Mouse (Mus musculus) left cerebral cortex, adult 11 months (tissue): ENCODE measurements at regions not wholly inside any gene's neighbourhood (a gene's known extent, or its start where the extent isn't known, plus 50 kb on each side); places are given as distances from the start of the nearest gene placed in this dataset.
"Not testable (repeated sequence)": the region's sequence is repeated elsewhere in the genome, so short reads cannot be mapped to it uniquely, and the experiment has no call there.

ENCODE experiments used
- DNase-seq: peaks from one replicate; pipeline ENCODE4 v3.0.0; 2022; ENCODE audit warnings: low spot score

DNA sequence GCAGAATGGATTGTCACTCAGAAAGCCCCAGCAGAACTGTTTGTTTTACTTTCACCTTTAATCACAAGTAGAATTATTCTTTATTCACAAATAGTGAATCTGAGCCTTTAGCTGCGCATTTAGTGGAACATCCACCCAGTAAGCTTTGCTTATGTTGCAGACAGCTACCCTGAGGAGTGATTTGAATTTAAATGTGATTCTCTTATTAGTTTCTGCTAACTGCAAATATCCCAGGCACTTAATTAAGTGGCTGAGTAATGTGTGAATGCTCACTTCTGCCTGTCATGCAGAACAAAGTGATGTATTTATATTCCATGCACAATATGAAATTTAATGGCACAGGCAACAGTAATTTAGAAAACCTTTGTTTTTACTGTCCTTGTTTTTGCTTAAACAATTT is 344.4 kb upstream of the Nova1 start:
- no peak for DNase-seq

DNA sequence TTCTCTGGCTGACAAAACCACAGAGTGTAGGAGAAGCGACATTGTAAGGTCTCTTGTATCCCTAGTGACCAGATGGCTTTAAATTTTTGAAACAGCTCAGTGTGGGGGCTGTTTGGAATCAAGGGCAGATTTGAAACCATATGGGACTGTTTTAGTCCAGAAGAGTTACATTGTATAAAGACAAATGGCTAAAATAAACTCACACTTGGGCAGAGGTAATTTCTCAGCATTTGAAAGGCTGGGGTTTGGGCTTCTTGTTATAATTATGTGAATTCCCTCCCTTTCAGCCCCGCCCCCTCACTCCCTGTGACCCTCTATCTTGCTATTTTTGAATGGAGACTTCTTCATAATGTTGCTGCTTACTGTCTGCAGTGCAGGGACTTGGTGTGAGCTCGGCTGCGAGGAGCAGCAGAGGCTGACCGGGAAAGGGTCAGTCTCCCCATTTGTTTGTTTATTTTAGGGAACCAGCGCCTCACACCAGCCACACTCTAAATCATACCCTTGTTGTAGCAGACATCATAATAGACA is 344.0 kb upstream of the Nova1 start:
- DNase-seq: no peak

DNA sequence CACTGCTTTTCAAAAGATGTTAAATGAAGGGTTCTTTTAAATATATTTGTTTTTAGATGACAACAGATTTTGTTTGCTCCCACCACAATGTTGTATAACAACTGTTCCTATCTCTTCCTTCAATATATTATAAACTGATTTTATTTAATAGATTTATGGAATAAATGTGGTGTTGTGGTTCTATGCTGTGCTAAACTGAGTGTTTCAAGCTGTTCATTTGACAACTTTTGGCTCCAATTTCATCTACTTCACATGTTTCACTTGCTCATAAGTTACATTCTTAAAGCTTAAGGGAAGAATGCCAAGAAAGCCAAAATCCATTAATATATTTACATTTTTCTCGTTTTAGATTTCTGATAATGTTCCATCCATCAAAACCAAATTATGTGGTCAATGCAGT is 341.9 kb upstream of the Nova1 start:
- no peak for DNase-seq

DNA sequence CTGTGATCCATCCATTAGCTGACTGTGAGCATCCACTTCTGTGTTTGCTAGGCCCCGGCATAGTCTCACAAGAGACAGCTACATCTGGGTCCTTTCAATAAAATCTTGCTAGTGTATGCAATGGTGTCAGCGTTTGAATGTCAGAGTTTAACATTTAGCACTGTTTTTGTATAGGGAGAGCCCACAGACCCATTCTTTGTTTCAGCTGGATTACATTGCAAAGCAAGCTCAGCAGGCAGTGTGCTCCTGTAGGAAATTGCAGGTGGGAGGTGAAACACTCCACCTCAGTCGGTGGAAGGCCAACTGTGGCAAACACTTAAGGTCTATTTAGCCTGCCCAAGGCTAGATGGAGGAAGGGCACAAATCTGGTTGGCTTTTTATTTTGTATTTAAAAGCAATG is 337.2 kb upstream of the Nova1 start:
- DNase-seq: not testable (repeated sequence)

DNA sequence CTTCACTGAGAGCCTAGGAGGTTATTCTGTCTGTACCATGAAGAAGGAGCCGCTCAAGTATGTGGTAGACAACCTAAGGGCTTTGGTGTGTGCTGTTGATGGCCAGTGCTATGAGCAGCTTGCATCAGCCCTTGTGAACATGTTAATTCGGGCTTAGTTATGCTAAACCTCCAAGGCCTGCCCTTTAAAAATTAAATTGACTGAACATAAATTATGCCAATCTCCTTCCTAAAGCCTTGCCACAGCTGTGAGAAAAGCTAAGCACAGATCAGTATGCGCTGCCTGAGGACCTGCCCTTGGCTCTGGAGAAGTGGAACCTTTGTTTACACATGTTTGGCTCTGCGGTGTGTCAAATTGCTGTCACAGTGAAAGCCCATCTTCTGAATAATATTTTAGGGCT is 321.9 kb upstream of the Nova1 start:
- no peak for DNase-seq

DNA sequence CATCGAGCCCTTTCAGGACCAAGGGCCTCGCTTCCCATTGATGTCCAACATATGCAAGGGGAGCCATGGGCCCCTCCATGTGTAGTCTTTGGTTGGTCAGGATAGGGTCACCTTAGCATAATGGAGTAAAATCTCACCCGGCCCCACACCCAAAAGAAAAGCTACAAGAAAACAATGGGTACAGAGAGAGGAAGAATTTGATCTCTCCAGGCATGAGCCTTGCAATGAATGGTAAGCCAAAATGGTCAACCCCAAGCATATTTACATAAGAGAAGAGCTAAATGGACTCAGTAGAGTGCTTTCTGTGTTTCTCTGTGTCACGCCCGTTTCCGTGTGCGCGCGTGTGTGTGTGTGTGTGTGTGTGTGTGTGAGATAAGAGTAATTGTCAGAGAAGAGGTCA is 311.1 kb upstream of the Nova1 start:
- no peak for DNase-seq

DNA sequence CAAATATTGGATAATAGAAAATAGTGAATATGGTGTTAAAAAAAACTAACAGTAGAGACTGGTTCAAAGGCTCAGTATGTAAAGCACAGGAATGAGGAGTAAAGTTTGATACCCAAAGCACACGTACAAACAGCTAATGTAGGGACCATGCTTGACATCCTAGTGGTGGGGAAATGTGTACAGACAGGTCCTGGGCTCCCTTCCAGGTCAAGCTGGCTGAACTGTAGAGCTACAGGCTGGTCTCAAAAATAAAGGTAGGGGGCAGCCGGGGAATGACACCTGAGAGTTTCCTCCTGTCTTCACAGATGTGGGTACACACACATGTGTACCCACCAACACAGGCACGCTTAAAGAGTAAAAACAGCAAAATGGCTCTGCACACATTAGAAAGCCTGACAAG is 309.9 kb upstream of the Nova1 start:
- DNase-seq: no peak

DNA sequence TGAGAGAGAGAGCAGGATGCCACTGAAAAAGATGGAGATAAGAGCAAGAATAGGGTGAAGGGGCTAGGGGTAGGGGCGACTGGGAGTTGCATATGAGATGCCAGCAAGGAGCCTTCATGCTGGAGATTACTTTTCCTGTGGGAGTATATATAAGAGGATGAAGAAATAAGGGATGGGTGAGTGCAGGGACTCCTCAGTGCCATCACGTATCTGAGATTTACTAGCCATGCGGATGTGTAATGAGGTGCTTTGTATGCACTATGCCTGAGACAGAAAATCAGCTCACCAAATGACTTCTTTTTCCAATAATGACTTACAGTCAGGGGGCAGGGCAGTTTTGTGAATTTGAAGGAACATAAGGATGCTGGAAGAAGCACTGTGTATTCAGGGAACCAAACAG is 302.7 kb upstream of the Nova1 start:
- no peak for DNase-seq

DNA sequence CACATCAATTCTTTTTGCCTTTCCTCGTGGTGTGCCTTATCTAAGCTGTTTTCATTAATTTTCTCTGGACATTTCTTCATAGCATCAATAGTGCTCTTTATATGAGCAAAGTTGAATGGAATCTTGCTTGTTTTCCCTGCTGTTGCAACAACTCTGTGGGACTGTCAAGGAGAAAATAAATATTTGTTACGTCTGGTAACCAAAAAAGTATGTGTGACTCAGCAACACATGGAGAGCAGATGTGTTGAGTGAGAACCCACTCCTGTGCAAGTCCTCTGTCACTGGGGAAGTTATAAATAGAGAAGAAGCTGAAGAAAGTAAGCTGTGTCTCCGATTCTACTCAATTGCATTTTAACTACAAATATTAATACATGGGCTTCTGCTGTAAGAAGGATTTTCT is 298.8 kb upstream of the Nova1 start:
- no peak for DNase-seq

DNA sequence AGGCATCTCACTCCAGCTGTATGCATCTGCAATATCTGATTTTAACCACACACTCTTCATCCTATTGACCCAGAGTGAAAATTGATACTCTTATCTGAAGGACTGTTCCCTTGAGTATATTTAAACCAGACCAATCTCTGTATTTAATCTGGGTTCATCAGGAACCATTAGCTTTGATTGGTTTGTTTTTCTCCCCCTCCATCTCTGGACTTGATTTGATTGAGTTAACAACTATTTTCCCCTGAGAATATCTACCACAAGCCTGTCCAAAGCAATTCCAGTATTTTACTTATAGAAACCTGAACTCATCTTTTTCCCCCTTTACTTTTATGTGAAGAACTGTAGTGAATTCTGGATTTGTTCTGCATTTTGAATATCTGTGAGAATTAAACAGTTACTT is 270.5 kb upstream of the Nova1 start:
- no peak for DNase-seq

DNA sequence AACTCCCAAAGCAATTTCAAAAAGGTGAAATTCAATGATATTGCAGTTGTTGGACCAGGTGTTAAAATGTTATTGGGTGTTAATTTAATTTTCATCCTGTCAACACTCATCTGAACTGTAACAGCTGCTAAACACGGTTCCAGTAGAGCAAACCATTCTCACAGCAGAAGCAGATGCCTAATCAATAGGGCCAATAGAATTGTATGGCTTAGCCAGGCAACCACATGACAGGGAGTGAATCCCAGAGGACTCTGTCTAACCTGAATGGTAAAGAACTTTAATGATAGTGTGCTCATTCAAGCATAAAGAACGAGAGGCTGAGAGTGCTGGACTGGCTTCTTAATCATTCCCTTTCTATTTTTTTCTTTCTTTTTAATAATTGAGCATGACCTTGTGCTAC is 256.2 kb upstream of the Nova1 start:
- no peak for DNase-seq

DNA sequence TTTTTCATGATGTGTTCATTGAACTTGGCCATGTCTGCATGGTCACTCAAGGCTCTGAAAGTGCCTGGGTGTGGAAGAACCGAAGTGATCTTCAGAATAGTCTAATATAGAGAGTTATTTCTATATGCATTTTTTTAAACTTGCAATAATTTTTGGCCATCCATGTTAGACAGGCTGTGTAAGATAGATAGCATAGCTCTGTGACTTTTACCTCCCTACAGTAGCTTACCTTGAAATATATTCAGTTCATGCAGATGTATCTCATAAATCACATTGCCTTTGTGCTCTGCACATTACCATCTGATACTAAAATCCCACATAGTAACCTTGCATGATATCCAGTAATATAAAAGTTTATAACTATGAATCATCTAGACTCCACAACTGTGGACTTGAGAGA is 233.7 kb upstream of the Nova1 start:
- no peak for DNase-seq

DNA sequence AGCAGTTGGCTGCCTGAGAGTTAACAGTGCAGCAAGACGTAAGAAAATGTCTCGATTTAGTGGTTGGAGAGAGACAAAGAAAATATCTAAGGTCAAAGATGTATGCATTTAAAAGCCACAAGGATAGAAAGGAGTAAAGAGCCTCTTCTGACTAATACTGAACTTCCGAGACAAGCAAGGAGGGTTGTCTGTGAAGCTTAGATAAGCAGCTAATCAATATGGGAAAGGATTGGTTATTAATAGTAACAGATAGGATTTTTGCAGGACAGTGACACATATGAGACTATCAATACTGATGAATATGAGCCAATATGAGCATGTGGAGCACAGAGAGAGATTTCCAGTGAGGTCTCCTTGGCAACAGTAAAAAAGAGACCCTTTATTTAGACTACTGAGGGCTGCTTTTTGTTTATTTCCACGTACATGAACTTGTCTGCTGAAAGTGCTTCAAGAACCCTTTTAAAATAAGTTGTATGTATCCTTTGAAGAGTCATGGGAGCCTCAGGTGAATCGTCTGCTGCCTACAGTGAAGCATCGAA is 202.2 kb upstream of the Nova1 start:
- no peak for DNase-seq

DNA sequence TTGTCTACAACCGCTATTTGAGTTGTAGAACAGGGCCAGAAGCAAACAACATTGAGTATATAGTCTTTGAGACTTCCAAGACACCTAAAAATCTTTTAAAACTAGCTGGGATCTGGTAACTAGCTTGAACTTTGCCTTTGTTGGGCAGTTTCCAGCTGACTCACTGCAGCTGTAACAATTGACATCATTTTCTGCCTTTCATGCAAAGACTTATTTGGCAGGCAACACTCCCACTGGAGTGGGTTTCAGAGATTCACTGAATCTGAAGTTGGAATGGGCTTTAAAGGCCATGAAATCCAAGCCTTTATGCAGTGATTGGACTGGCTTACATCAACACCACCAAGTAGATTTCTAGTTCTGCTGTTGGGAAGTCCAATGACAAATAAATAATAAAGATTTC is 173.6 kb upstream of the Nova1 start:
- DNase-seq: no peak

DNA sequence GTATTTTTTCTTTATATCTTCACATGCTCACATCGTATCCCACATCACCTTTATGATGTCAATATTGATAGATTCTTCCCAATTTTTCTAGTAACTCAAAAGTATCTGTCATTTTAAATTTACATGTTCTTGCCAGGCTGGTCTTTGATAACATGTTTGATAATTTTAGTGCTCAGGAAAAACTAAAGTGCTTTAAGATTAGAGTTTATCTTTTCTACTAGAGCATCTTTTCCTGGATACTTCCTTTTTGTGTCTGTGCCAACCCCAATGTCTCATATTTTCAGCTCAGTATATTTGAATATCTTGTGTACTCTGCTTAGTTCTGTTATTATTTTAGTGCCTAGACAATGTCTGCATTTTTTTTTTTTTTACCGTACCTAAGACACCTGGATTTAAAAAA is 170.2 kb upstream of the Nova1 start:
- DNase-seq: no peak

DNA sequence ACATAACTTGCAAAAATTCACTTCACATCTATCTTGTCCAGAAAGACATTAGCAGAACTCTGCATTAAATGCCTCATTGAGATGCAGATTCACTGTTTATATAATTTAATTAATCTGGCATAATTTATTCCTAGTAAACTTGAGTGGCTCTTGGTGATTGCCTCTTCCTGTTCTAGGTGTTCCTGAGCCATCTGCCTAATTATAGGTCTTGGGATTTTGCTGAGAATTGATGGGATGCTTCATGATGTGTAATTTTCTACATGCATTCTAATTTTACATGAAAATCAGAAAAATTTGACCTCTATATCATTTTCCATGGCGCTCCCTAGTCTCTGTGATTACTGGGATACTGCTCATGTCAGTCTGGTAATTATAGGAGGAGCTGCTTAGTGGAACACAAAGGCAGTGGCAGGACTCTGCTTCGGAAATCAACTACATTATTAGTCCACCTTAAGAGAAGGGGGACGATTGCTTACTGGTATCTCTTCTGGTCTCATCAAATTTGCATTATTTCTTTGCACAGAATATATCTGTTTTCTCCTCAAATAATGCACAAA is 131.6 kb upstream of the Nova1 start:
- no peak for DNase-seq

DNA sequence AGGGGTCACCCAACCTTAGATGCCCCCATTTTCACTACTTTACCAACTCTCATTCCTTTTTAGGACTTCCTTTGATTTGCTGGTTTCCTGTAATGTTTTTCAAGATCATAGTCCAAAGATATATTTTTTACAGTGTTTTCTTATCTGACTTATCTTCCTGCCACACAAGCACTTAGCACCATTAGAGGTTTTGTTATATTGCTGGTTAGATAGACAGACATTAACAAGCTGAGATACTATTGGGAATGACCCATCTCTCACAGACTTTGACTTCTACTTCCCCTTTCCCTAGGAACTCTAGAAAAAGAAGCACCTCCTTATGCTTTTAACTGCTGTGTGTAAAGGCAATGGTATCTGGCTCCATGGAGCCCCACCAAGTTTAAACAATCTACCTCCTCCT is 127.0 kb upstream of the Nova1 start:
- no peak for DNase-seq

DNA sequence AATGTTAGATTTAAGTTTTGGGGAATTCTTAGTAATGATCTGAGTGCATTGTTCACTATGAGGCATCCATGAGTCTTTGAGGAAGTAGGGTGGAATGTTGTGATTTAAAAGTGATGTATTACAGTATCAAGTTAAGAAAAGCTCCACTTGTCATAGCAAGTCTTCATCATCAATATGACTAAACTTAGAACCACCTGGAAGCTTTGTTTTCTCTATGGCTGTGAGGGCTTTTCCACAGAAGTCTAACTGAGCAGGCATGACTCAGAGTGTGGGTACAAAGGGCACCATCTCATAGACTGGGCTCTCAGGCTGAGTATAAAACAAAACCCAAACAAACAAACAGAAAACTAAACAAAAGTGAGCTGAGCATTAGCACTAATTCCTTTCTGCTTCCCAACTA is 112.4 kb upstream of the Nova1 start:
- no peak for DNase-seq

DNA sequence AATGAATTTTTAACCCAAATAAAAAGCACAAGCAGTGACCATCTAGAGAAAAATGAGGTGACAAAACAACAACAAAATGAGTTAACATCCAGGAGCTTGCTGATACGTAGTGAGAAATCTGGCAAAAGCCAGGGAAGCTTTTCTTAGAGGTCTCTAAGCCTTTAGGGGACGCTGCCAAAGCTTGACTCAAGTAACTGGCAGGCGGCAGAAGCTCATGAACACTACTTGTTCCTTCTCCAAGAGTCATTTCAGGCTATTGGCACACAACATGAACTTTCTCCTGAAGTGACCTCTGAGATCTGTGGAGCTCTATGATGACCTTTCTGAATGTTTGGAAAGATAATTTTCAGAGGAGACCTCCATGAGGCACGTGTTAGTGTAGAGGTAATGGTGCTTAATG is 98.6 kb upstream of the Nova1 start:
- no peak for DNase-seq

DNA sequence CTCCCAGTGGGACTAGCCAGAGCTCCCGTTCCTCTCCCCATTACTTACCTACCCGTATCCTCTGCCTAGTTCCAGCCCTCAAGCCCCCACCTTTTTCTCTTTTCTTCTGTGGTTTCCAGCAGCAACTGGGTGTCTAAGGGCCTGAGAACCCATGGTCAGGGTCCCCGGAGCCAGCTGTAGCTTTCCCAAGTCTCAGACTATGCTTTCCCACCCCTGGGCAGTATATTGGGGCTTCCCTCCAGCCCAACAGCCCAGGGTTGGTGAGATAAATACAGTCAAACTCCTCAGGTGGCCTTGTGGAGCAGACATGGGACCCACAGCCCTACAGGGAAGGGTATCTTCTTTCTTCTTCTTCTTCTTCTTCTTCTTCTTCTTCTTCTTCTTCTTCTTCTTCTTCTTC is 59.4 kb upstream of the Nova1 start:
- no peak for DNase-seq

DNA sequence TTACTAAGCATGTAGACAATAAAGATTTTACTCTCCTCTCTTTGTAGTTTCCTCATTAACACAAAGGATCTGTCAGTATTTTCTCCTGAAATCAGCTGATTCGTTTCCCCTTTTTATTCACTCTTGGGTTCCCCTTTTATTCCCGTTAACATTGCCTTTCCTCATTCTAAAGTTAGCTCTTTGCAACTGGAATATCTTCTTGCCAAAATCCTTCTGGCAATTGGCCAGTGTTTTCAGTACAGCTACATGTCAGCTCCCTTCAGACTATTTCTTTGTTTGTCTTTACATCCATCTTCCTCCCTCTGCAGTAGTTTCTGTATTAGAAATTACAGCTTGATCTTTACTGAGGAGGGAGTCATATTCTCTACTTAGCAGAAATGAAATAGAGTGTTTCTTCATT is 51.4 kb upstream of the Nova1 start:
- peak; percentile 6 for DNase-seq
